In the genomic region with DNA sequence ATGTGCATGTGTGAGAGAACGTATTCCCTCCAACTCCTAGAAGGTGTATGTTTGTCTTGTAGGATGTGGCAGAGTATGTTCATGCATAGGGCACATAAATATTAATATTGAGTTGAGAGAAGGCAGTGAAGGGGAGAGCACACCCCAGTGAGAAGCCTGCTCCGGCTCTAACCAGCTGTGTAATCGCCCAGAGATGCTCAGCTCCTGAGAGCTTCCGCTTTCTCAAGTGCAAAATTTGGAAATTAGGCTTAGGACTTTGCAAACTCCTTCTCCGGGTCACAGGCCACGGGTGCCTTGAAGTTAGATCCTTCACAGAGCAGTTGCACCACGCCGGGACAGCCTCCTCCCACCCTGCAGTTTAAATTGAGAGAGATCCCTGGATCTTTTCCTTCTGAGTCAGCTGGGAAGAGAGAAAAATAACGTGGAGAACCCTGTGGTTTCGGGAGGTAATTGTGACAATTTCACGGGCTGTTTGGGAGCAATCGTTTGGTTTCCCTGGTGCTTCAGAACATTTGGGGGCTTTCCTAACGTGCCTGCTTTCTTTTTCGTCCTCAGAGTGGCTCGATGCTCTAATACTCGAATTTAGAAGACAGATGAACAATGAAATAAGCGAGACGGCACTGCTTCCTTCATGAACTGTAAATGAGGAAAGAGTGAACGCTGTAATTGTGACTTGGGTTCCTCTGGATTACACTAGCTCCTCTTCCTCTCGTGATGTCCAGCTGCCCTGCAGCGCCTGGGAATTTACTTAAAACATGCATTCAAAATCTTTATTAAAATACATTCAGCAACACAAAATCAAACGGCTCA, we compare ENCODE assay signal across 9 mouse cellular contexts.
A peak's percentile ranks its signal among the peaks of the same experiment; 100 is the strongest.
DNase-seq lines count a peak whose midpoint lies in the region; ATAC-seq lines count a peak whose summit lies in the region.
"Had no signal": no experiment of that assay in that cellular context is flagged by ENCODE, and none has a peak within 500 bp of the region (broad histone marks: within the 10 kb centered on the region; RNA-seq: fewer than 3 reads in every experiment).

No protein-coding gene starts in this region.

- peak overlapping the region; percentile 71 for H3K4me2 ChIP-seq in heart, embryonic 14.5 days (ENCODE audit: low read length)
- peak overlapping the region; percentile 47 for H3K4me2 ChIP-seq in forebrain, embryonic 15.5 days (replicated peaks)
- peak overlapping the region; percentile 63 for H3K4me2 ChIP-seq in midbrain, embryonic 13.5 days (replicated peaks)

- no peak for DNase-seq in heart, postnatal 10 days
- DNase-seq in NIH3T3 (ENCODE audit: low read depth), result peak; percentile 9
- DNase-seq in thymus, postnatal 36 days, result no peak

- H3K27me3 ChIP-seq in heart, embryonic 14.5 days (ENCODE audit: control insufficient read depth, insufficient read depth, low read length), result peaks cover 7% of the 10 kb centered on the region; the same call in 1 of the 2 replicates
- H3K27me3 ChIP-seq in forebrain, embryonic 15.5 days, result peaks cover 15% of the 10 kb centered on the region; the same call in 1 of the 2 replicates
- H3K27me3 ChIP-seq in midbrain, embryonic 13.5 days, result peaks cover 43% of the 10 kb centered on the region

- H3K4me3 ChIP-seq in heart, embryonic 14.5 days (ENCODE audit: control insufficient read depth in 1 of 2, insufficient read depth in 1 of 2, low read depth in 1 of 2, low read length in 2 of 2), result peak overlapping the region; percentile 34 to 35
- peak overlapping the region; percentile 31 for H3K4me3 ChIP-seq in forebrain, embryonic 15.5 days
- H3K4me3 ChIP-seq in midbrain, embryonic 13.5 days (replicated peaks), result peak overlapping the region; percentile 35

- intact Hi-C loops in heart, postnatal 10 days (cut with DNase I), result loop anchor here (5.0 to 10.0 kb wide), 4 partner anchors 353 to 1930 kb away; no protein-coding TSS in a partner anchor

- ATAC-seq in heart, embryonic 14.5 days (ENCODE audit: insufficient number of reproducible peaks, insufficient read depth, low FRiP score, low read depth), result no peak
- peak; percentile 32 for ATAC-seq in forebrain, embryonic 15.5 days (replicated peaks)
- ATAC-seq in midbrain, embryonic 13.5 days, result peak; percentile 49
- ATAC-seq in granulocyte monocyte progenitor cell, adult 5-6 weeks (replicated peaks; ENCODE audit: poor library complexity, severe bottlenecking), result no peak
- no peak for ATAC-seq in inflammation-experienced regulatory T-cells, adult 6 months

- H3K9me3 ChIP-seq in heart, embryonic 14.5 days (ENCODE audit: control insufficient read depth, low read length), result no peaks in the 10 kb centered on the region
- H3K9me3 ChIP-seq in forebrain, embryonic 15.5 days, result no peaks in the 10 kb centered on the region
- H3K9me3 ChIP-seq in midbrain, embryonic 13.5 days, result no peaks in the 10 kb centered on the region

- no peak overlapping the region for H3K27ac ChIP-seq in heart, embryonic 14.5 days (replicated peaks in 1 of 2; ENCODE audit: control insufficient read depth in 1 of 2, insufficient read depth in 1 of 2, low read depth in 2 of 2, low read length in 2 of 2)
- H3K27ac ChIP-seq in forebrain, embryonic 15.5 days (replicated peaks), result no peak overlapping the region
- H3K27ac ChIP-seq in midbrain, embryonic 13.5 days, result peak overlapping the region; percentile 52

- peaks cover 0 to 4% of the 10 kb centered on the region in 2 experiments; a peak in 1 of 4 replicates for H3K4me1 ChIP-seq in heart, embryonic 14.5 days (ENCODE audit: control insufficient read depth in 2 of 2, insufficient read depth in 2 of 2, low read length in 2 of 2)
- peaks cover 11% of the 10 kb centered on the region; the same call in 1 of the 2 replicates for H3K4me1 ChIP-seq in forebrain, embryonic 15.5 days
- H3K4me1 ChIP-seq in midbrain, embryonic 13.5 days (replicated peaks), result peaks cover 19% of the 10 kb centered on the region

- H3K9ac ChIP-seq in heart, embryonic 14.5 days (ENCODE audit: low read length), result peak overlapping the region; percentile 62
- peak overlapping the region; percentile 43 for H3K9ac ChIP-seq in forebrain, embryonic 15.5 days (replicated peaks)
- peak overlapping the region; percentile 61 for H3K9ac ChIP-seq in midbrain, embryonic 13.5 days (replicated peaks)

- H3K36me3 ChIP-seq in heart, embryonic 14.5 days (ENCODE audit: control insufficient read depth, insufficient read depth, low read length), result no peaks in the 10 kb centered on the region
- no peaks in the 10 kb centered on the region for H3K36me3 ChIP-seq in forebrain, embryonic 15.5 days
- no peaks in the 10 kb centered on the region for H3K36me3 ChIP-seq in midbrain, embryonic 13.5 days
- H3K36me3 ChIP-seq: G1E had no signal

- WGBS in heart, embryonic 14.5 days, result 35% methylated on average over 22 of the region's 22 CpGs
- WGBS in forebrain, embryonic 15.5 days, result 26% methylated on average over 22 of the region's 22 CpGs
- 22% methylated on average over 22 of the region's 22 CpGs for WGBS in midbrain, embryonic 13.5 days

Comparison
In these comparisons a context has a peak if more than half of its experiments do, and no peak if none do; other contexts are left out.
1. ATAC-seq: peak in forebrain, embryonic 15.5 days (single experiment) and midbrain, embryonic 13.5 days (single experiment); none in heart, embryonic 14.5 days (single experiment), granulocyte monocyte progenitor cell, adult 5-6 weeks (single experiment) and inflammation-experienced regulatory T-cells, adult 6 months (single experiment).
2. Peak in every context shown above with its lines, with median percentiles within 50 percentile points of each other: H3K4me2 ChIP-seq, H3K4me3 ChIP-seq and H3K9ac ChIP-seq.